Mouse (Mus musculus) embryonic facial prominence, embryonic 14.5 days (tissue): Measurements from ENCODE around the gene Gm5346. TPM values are rescaled to one million over a fixed set of nuclear protein-coding genes. Genes with fewer than 3 reads are reported as not detected.
"Not testable (repeated sequence)": the region's sequence is repeated elsewhere in the genome, so short reads cannot be mapped to it uniquely, and the experiment has no call there.

Experiments
- ATAC-seq: fragments of 200-750 bp; cut with Nextera tagmentation; 2 replicates; pipeline ENCODE4 v1.8.0; 2017; ENCODE audit warnings: low read depth, moderate number of reproducible peaks, moderate TSS enrichment
- DNase-seq: peaks from one replicate; pipeline ENCODE4 v3.0.0-alpha.2; 2015; ENCODE audit warnings: low spot score
- H3K27ac ChIP-seq: fragments of 300-500 bp; sonication (generic); replicated peaks from 2 replicates; pipeline ENCODE4 v1.5.1; 2014; ENCODE audit warnings: low read depth, mild to moderate bottlenecking, low read length, moderate library complexity
- H3K27me3 ChIP-seq: fragments of 300-500 bp; sonication (generic); replicated peaks from 2 replicates; pipeline ENCODE4 v1.6.1; 2014; ENCODE audit warnings: low read length; ENCODE audit not compliant: control insufficient read depth, insufficient read depth
- H3K36me3 ChIP-seq: fragments of 300-500 bp; sonication (generic); 2 replicates; pipeline ENCODE4 v1.6.1; 2014; ENCODE audit warnings: low read length, mixed read lengths; ENCODE audit not compliant: control insufficient read depth, insufficient read depth
- H3K4me1 ChIP-seq: fragments of 300-500 bp; sonication (generic); 2 replicates; pipeline ENCODE4 v1.6.1; 2014; ENCODE audit warnings: antibody characterized with exemption, low read length; ENCODE audit not compliant: control insufficient read depth, insufficient read depth
- H3K4me2 ChIP-seq: fragments of 300-500 bp; sonication (generic); 2 replicates; pipeline ENCODE4 v1.6.1; 2014; ENCODE audit warnings: low read depth, mild to moderate bottlenecking, low read length, moderate library complexity, mixed read lengths
- H3K4me3 ChIP-seq: fragments of 300-500 bp; sonication (generic); 2 replicates; pipeline ENCODE4 v1.5.1; 2014; ENCODE audit warnings: low read depth, mild to moderate bottlenecking, low read length
- H3K9ac ChIP-seq: fragments of 300-500 bp; sonication (generic); 2 replicates; pipeline ENCODE4 v1.6.1; 2014; ENCODE audit warnings: low read depth, mild to moderate bottlenecking, low read length, moderate library complexity, mixed read lengths
- H3K9me3 ChIP-seq: fragments of 300-500 bp; sonication (generic); 2 replicates; pipeline ENCODE4 v1.6.1; 2016; ENCODE audit warnings: low read length; ENCODE audit not compliant: control insufficient read depth
- WGBS: fragments of 180-500 bp; shearing (Covaris S2); extraction: QIAGEN DNeasy Blood & Tissue Kit; methylation state at CpG from one replicate; pipeline ENCODE4 v1.1.7; 2014; 5-methylcytosine and 5-hydroxymethylcytosine counted together
- polyA plus RNA-seq: library from polyadenylated mRNA; unstranded; fragments of >200 nt; fragmentation: Nextera tagmentation; extraction: Ambion mirVana; gene quantifications from 2 replicates; pipeline ENCODE4 v1.2.1, GENCODE M21; 2014

Gm5346 gene
- not detected in 2 replicates for polyA plus RNA-seq

- no peaks in the 10 kb centered on the region for H3K4me1 ChIP-seq
- no peak for DNase-seq
- 84% methylated on average over 3 of the region's 3 CpGs for WGBS
Observed at GRCm38 (mm10) chr8:43627176-43627575, at the start of gene Gm5346. Gm5346 (minus strand) TSS chr8:43627276.

GRCm38 (mm10) chr8:43616046-43616445, 11.0 kb downstream of the Gm5346 start:
- 100% methylated on average over 1 of the region's 1 CpGs for WGBS
- DNase-seq = no peak
- Histone ChIP-seq H3K4me3 (no peak overlapping the region), H3K9me3 (no peaks in the 10 kb centered on the region), H3K27ac (no peak overlapping the region), H3K27me3 (no peaks in the 10 kb centered on the region), H3K4me1 (no peaks in the 10 kb centered on the region), H3K9ac (no peak overlapping the region), H3K4me2 (no peak overlapping the region), H3K36me3 (no peaks in the 10 kb centered on the region)
- no peak for ATAC-seq

More at GRCm38 (mm10) chr8:43627176-43627575, at the start of gene Gm5346:
- H3K36me3 ChIP-seq = no peaks in the 10 kb centered on the region
- H3K4me2 ChIP-seq = no peak within 1 kb of the TSS
- H3K27me3 ChIP-seq = no peaks in the 10 kb centered on the region
- H3K4me3 ChIP-seq = no peak within 1 kb of the TSS
- H3K9me3 ChIP-seq = no peaks in the 10 kb centered on the region
- no peak within 1 kb of the TSS for H3K9ac ChIP-seq
- ATAC-seq = no peak
- H3K27ac ChIP-seq = no peak within 1 kb of the TSS

DNA sequence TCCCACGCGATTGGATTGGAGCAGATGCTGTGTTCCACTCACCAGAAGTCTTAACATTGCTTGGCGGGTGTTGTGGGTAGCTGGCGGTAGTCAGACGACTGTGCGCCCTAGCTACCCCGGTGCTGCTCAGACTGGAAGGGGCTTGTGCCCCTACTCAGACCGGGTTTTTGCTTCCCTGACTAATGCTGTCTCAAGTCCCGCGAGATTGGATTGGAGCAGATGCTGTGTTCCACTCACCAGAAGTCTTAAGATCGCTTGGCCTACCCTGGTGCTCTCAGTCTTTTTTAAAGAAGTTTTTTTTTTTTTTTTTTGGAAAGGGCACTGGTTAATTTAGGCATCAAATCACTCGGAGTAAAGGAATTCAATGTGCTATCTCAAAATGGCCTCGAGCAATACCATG, 23.4 kb downstream of the Gm5346 start:
- 81% methylated on average over 13 of the region's 13 CpGs for WGBS
- H3K4me1 ChIP-seq, ATAC-seq, H3K4me3 ChIP-seq, H3K4me2 ChIP-seq, H3K9ac ChIP-seq, H3K9me3 ChIP-seq, H3K36me3 ChIP-seq, H3K27ac ChIP-seq, DNase-seq, H3K27me3 ChIP-seq: not testable (repeated sequence)

GRCm38 (mm10) chr8:43603166-43603565, 23.9 kb downstream of the Gm5346 start:
- not testable (repeated sequence) for H3K36me3 ChIP-seq

GRCm38 (mm10) chr8:43576607-43577006, 50.5 kb downstream of the Gm5346 start, which contains the start of gene Adam26a:
Adam26a (minus strand) TSS chr8:43576707.
- not testable (repeated sequence) for H3K4me1 ChIP-seq, ATAC-seq, H3K27me3 ChIP-seq, H3K9ac ChIP-seq, DNase-seq, H3K36me3 ChIP-seq, H3K9me3 ChIP-seq, H3K27ac ChIP-seq, H3K4me2 ChIP-seq, H3K4me3 ChIP-seq
- 91% methylated on average over 2 of the region's 2 CpGs for WGBS

More at GRCm38 (mm10) chr8:43603166-43603565, 23.9 kb downstream of the Gm5346 start:
- H3K9me3 ChIP-seq, H3K9ac ChIP-seq, H3K27ac ChIP-seq, H3K4me2 ChIP-seq, H3K4me3 ChIP-seq, H3K4me1 ChIP-seq, DNase-seq, H3K27me3 ChIP-seq, ATAC-seq: not testable (repeated sequence)
- 92% methylated on average over 13 of the region's 15 CpGs for WGBS

Other genes with a start within 250 kb of the Gm5346 start
- not detected in 2 replicates for gene Adam26b, start 99.2 kb downstream of the Gm5346 start, polyA plus RNA-seq
- gene Adam26a, start 50.6 kb downstream of the Gm5346 start, polyA plus RNA-seq = not detected in 2 replicates
- not detected in 2 replicates for gene Adam34, start 82.8 kb upstream of the Gm5346 start, polyA plus RNA-seq